Mouse (Mus musculus): ENCODE results near the gene Tmed4. TPM values are rescaled to one million over a fixed set of nuclear protein-coding genes. Genes with fewer than 3 reads are reported as not detected.

The Tmed4 gene
- polyA plus RNA-seq, 1 experiment from 2014 or later = 145 TPM

- peaks cover 18% of the 10 kb centered on the region for H3K36me3 ChIP-seq
- no peak overlapping the region for H3K4me3 ChIP-seq
- H3K9me3 ChIP-seq = no peaks in the 10 kb centered on the region
- ATAC-seq (ENCODE audit: low FRiP score) = no peak
- H3K4me2 ChIP-seq = peak overlapping the region; percentile 70; the same call in 1 of the 2 replicates
- peaks cover 13% of the 10 kb centered on the region for H3K4me1 ChIP-seq (replicated peaks)
- H3K27me3 ChIP-seq = no peaks in the 10 kb centered on the region
- no peak overlapping the region for H3K27ac ChIP-seq
- no peak overlapping the region for H3K9ac ChIP-seq
- 93% methylated on average over 2 of the region's 2 CpGs for WGBS
Observed at GRCm38 (mm10) chr11:6293601-6294000, 18.9 kb upstream of the Tmed4 start.

- H3K9me3 ChIP-seq = no peaks in the 10 kb centered on the region
- H3K36me3 ChIP-seq = peaks cover 12% of the 10 kb centered on the region
- H3K27ac ChIP-seq = peak overlapping the region; percentile 93; the same call in 1 of the 2 replicates
- 94% methylated on average over 4 of the region's 4 CpGs for WGBS
- peaks cover 13% of the 10 kb centered on the region for H3K4me1 ChIP-seq (replicated peaks)
- peak overlapping the region; percentile 74 for H3K4me3 ChIP-seq
- H3K9ac ChIP-seq = peak overlapping the region; percentile 86; the same call in 1 of the 2 replicates
- no peaks in the 10 kb centered on the region for H3K27me3 ChIP-seq
- no peak for ATAC-seq (ENCODE audit: low FRiP score)
- peak overlapping the region; percentile 70 for H3K4me2 ChIP-seq
Observed at GRCm38 (mm10) chr11:6292988-6293349, 18.3 kb upstream of the Tmed4 start.

GRCm38 (mm10) chr11:6292116-6292987 lies 17.7 kb upstream of the Tmed4 start:
- Histone ChIP-seq H3K4me1 (replicated peaks) (peaks cover 13% of the 10 kb centered on the region), H3K27me3 (no peaks in the 10 kb centered on the region), H3K36me3 (peaks cover 6% of the 10 kb centered on the region), H3K4me2 (peak overlapping the region; percentile 70), H3K9ac (peak overlapping the region; percentile 86), H3K4me3 (peak overlapping the region; percentile 74), H3K9me3 (no peaks in the 10 kb centered on the region), H3K27ac (peak overlapping the region; percentile 93)
- ATAC-seq (ENCODE audit: low FRiP score) = peak; percentile 72
- 16% methylated on average over 33 of the region's 33 CpGs for WGBS

GRCm38 (mm10) chr11:6291401-6292115 lies 16.9 kb upstream of the Tmed4 start, which contains the start of gene Ogdh:
Gene Ogdh (plus strand): TSS chr11:6291633.
- under 1% methylated on average over 72 of the region's 77 CpGs for WGBS

GRCm38 (mm10) chr11:6290883-6291282 lies 16.2 kb upstream of the Tmed4 start:
- Histone ChIP-seq H3K9ac (peak overlapping the region; percentile 86), H3K27ac (peak overlapping the region; percentile 93; the same call in 1 of the 2 replicates)
- WGBS = 29% methylated on average over 3 of the region's 3 CpGs

More at GRCm38 (mm10) chr11:6291401-6292115, 16.9 kb upstream of the Tmed4 start, which contains the start of gene Ogdh:
- no peaks in the 10 kb centered on the region for H3K27me3 ChIP-seq
- peak; percentile 99 for ATAC-seq (ENCODE audit: low FRiP score)
- H3K27ac ChIP-seq = peak within 1 kb of the TSS; percentile 93
- H3K4me2 ChIP-seq = peak within 1 kb of the TSS; percentile 70
- peak within 1 kb of the TSS; percentile 86 for H3K9ac ChIP-seq
- peak within 1 kb of the TSS; percentile 74 for H3K4me3 ChIP-seq
- no peaks in the 10 kb centered on the region for H3K36me3 ChIP-seq
- H3K9me3 ChIP-seq = no peaks in the 10 kb centered on the region
- peaks cover 13% of the 10 kb centered on the region for H3K4me1 ChIP-seq (replicated peaks)

GRCm38 (mm10) chr11:6290138-6290537 lies 15.5 kb upstream of the Tmed4 start:
- ATAC-seq (ENCODE audit: low FRiP score) = no peak
- Histone ChIP-seq H3K36me3 (no peaks in the 10 kb centered on the region), H3K4me3 (no peak overlapping the region), H3K4me2 (no peak overlapping the region), H3K9ac (no peak overlapping the region), H3K27me3 (no peaks in the 10 kb centered on the region), H3K27ac (no peak overlapping the region), H3K4me1 (replicated peaks) (peaks cover 13% of the 10 kb centered on the region), H3K9me3 (no peaks in the 10 kb centered on the region)
- WGBS = 94% methylated on average over 3 of the region's 3 CpGs

More at GRCm38 (mm10) chr11:6290883-6291282, 16.2 kb upstream of the Tmed4 start:
- Histone ChIP-seq H3K36me3 (no peaks in the 10 kb centered on the region), H3K4me3 (peak overlapping the region; percentile 74), H3K4me2 (peak overlapping the region; percentile 70), H3K27me3 (no peaks in the 10 kb centered on the region), H3K9me3 (no peaks in the 10 kb centered on the region), H3K4me1 (replicated peaks) (peaks cover 13% of the 10 kb centered on the region)
- ATAC-seq (ENCODE audit: low FRiP score) = no peak

- no peak for ATAC-seq (ENCODE audit: low FRiP score)
- Histone ChIP-seq H3K36me3 (no peaks in the 10 kb centered on the region), H3K27me3 (no peaks in the 10 kb centered on the region), H3K4me2 (no peak overlapping the region), H3K27ac (no peak overlapping the region), H3K9me3 (peaks cover 6% of the 10 kb centered on the region; the same call in 1 of the 2 replicates), H3K4me1 (replicated peaks) (no peaks in the 10 kb centered on the region), H3K4me3 (no peak overlapping the region), H3K9ac (no peak overlapping the region)
- WGBS = 51% methylated on average over 3 of the region's 3 CpGs
Observed at GRCm38 (mm10) chr11:6282940-6283339, 8.3 kb upstream of the Tmed4 start.

GRCm38 (mm10) chr11:6276466-6276865 lies 1.8 kb upstream of the Tmed4 start:
- peaks cover 6% of the 10 kb centered on the region; the same call in 1 of the 2 replicates for H3K9me3 ChIP-seq
- H3K4me2 ChIP-seq = no peak overlapping the region
- no peak for ATAC-seq (ENCODE audit: low FRiP score)
- H3K27ac ChIP-seq = no peak overlapping the region
- H3K4me1 ChIP-seq (replicated peaks) = peaks cover 28% of the 10 kb centered on the region
- H3K36me3 ChIP-seq = peaks cover 12% of the 10 kb centered on the region
- no peaks in the 10 kb centered on the region for H3K27me3 ChIP-seq
- no peak overlapping the region for H3K4me3 ChIP-seq
- H3K9ac ChIP-seq = no peak overlapping the region
- 84% methylated on average over 3 of the region's 3 CpGs for WGBS

- Histone ChIP-seq H3K27ac (peak overlapping the region; percentile 87), H3K4me2 (peak overlapping the region; percentile 97)
Observed at GRCm38 (mm10) chr11:6275094-6275484, 419 bp upstream of the Tmed4 start.

GRCm38 (mm10) chr11:6273607-6274006 lies 1.1 kb downstream of the Tmed4 start:
- peaks cover 29% of the 10 kb centered on the region for H3K36me3 ChIP-seq
- ATAC-seq (ENCODE audit: low FRiP score) = no peak
- peak overlapping the region; percentile 97 for H3K4me2 ChIP-seq
- 63% methylated on average over 11 of the region's 11 CpGs for WGBS
- no peaks in the 10 kb centered on the region for H3K9me3 ChIP-seq
- no peaks in the 10 kb centered on the region for H3K27me3 ChIP-seq
- peak overlapping the region; percentile 96 for H3K9ac ChIP-seq
- H3K4me3 ChIP-seq = peak overlapping the region; percentile 98
- peaks cover 28% of the 10 kb centered on the region for H3K4me1 ChIP-seq (replicated peaks)
- no peak overlapping the region for H3K27ac ChIP-seq

More at GRCm38 (mm10) chr11:6275094-6275484, 419 bp upstream of the Tmed4 start:
- Histone ChIP-seq H3K27me3 (no peaks in the 10 kb centered on the region), H3K4me1 (replicated peaks) (peaks cover 28% of the 10 kb centered on the region), H3K4me3 (peak overlapping the region; percentile 98), H3K9me3 (no peaks in the 10 kb centered on the region), H3K36me3 (peaks cover 23% of the 10 kb centered on the region), H3K9ac (peak overlapping the region; percentile 96)
- peak; percentile 40; the same call in 1 of the 2 replicates for ATAC-seq (ENCODE audit: low FRiP score)
- 26% methylated on average over 7 of the region's 7 CpGs for WGBS

GRCm38 (mm10) chr11:6267320-6268254 lies 7.1 kb downstream of the Tmed4 start, which contains the start of gene Ddx56:
Gene Ddx56 (minus strand): TSS chr11:6267772.
- ATAC-seq (ENCODE audit: low FRiP score) = peak; percentile 95
- peaks cover 63% of the 10 kb centered on the region for H3K36me3 ChIP-seq
- H3K4me1 ChIP-seq (replicated peaks) = peaks cover 23% of the 10 kb centered on the region
- WGBS = 1% methylated on average over 50 of the region's 50 CpGs
- peak within 1 kb of the TSS; percentile 95 for H3K27ac ChIP-seq
- H3K4me2 ChIP-seq = peak within 1 kb of the TSS; percentile 95
- H3K4me3 ChIP-seq = peak within 1 kb of the TSS; percentile 92
- H3K9me3 ChIP-seq = no peaks in the 10 kb centered on the region
- H3K9ac ChIP-seq = peak within 1 kb of the TSS; percentile 91
- no peaks in the 10 kb centered on the region for H3K27me3 ChIP-seq

All from hindbrain, embryonic 13.5 days (tissue).